Mouse (Mus musculus) heart, embryonic 16.5 days (tissue): ENCODE results near the gene Sycp1. TPM values are rescaled to one million over a fixed set of nuclear protein-coding genes. Genes with fewer than 3 reads are reported as not detected.

Experiments
- ATAC-seq: fragments of 200-750 bp; cut with Nextera tagmentation; replicated peaks from 2 replicates; pipeline ENCODE4 v1.8.0; 2017; ENCODE audit warnings: moderate number of reproducible peaks; ENCODE audit not compliant: insufficient read depth, low FRiP score; ENCODE audit errors: extremely low read depth
- H3K27ac ChIP-seq: fragments of 300-500 bp; sonication (generic); 2 replicates; pipeline ENCODE4 v1.5.1; 2014; ENCODE audit warnings: mild to moderate bottlenecking, low read length, control low read depth, moderate library complexity
- H3K27me3 ChIP-seq: fragments of 300-500 bp; sonication (generic); 2 replicates; pipeline ENCODE4 v1.6.1; 2014; ENCODE audit warnings: low read length, mixed read lengths; ENCODE audit not compliant: control insufficient read depth, insufficient read depth
- H3K36me3 ChIP-seq: fragments of 300-500 bp; sonication (generic); 2 replicates; pipeline ENCODE4 v1.6.1; 2014; ENCODE audit not compliant: control insufficient read depth, insufficient read depth
- H3K4me1 ChIP-seq: fragments of 300-500 bp; sonication (generic); 2 replicates; pipeline ENCODE4 v1.6.1; 2014; ENCODE audit warnings: low read length, mixed read lengths; ENCODE audit not compliant: control insufficient read depth, insufficient read depth
- H3K4me2 ChIP-seq: fragments of 300-500 bp; sonication (generic); 2 replicates; pipeline ENCODE4 v1.6.1; 2014; ENCODE audit warnings: low read depth, mild to moderate bottlenecking, control low read depth, low read length
- H3K4me3 ChIP-seq: fragments of 300-500 bp; sonication (generic); 2 replicates; pipeline ENCODE4 v1.5.1; 2014; ENCODE audit warnings: mild to moderate bottlenecking, control low read depth, low read length
- H3K9ac ChIP-seq: fragments of 300-500 bp; sonication (generic); 2 replicates; pipeline ENCODE4 v1.6.1; 2014; ENCODE audit warnings: low read length, control low read depth
- H3K9me3 ChIP-seq: fragments of 300-500 bp; sonication (generic); replicated peaks from 2 replicates; pipeline ENCODE4 v1.6.1; 2016; ENCODE audit warnings: low read length; ENCODE audit not compliant: control insufficient read depth
- WGBS: fragments of 180-500 bp; shearing (Covaris S2); extraction: QIAGEN DNeasy Blood & Tissue Kit; methylation state at CpG from one replicate; pipeline ENCODE4 v1.1.7; 2014; 5-methylcytosine and 5-hydroxymethylcytosine counted together
- polyA plus RNA-seq: library from polyadenylated mRNA; unstranded; fragments of >200 nt; fragmentation: Nextera tagmentation; extraction: Ambion mirVana; gene quantifications from 2 replicates; pipeline ENCODE4 v1.2.1, GENCODE M21; 2015

Sycp1 gene
- polyA plus RNA-seq, 1 experiment from 2014 or later = not detected

DNA sequence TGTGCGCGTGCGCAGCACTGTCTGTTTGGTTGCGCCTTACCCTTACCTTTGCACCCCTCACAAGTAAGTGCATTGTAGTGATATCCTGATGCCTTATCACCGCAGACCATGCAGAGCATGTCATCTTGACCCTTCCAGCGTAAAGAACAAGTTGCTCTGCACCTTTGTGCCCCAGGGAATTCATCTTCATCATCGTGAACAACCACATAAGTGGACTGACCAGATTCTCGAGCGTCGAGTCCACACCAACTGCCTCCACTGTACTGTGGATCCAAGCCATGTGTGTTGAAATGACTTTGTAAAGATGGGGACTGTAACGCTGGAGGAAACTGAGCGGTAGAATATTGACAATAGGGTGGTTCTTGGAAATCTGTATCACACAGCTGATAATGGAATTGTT, 18.6 kb upstream of the Sycp1 start:
- Histone ChIP-seq H3K27me3 (no peaks in the 10 kb centered on the region), H3K27ac (no peak overlapping the region), H3K4me2 (no peak overlapping the region), H3K4me1 (no peaks in the 10 kb centered on the region), H3K36me3 (no peaks in the 10 kb centered on the region), H3K4me3 (no peak overlapping the region), H3K9me3 (no peaks in the 10 kb centered on the region), H3K9ac (no peak overlapping the region)
- 87% methylated on average over 12 of the region's 12 CpGs for WGBS
- ATAC-seq = no peak

GRCm38 (mm10) chr3:102946861-102947260, 11.0 kb upstream of the Sycp1 start:
- Histone ChIP-seq H3K9me3 (no peaks in the 10 kb centered on the region), H3K9ac (no peak overlapping the region), H3K27ac (no peak overlapping the region), H3K36me3 (no peaks in the 10 kb centered on the region), H3K4me3 (no peak overlapping the region), H3K4me1 (no peaks in the 10 kb centered on the region), H3K4me2 (no peak overlapping the region), H3K27me3 (no peaks in the 10 kb centered on the region)
- WGBS = 65% methylated on average over 5 of the region's 5 CpGs
- no peak for ATAC-seq

DNA sequence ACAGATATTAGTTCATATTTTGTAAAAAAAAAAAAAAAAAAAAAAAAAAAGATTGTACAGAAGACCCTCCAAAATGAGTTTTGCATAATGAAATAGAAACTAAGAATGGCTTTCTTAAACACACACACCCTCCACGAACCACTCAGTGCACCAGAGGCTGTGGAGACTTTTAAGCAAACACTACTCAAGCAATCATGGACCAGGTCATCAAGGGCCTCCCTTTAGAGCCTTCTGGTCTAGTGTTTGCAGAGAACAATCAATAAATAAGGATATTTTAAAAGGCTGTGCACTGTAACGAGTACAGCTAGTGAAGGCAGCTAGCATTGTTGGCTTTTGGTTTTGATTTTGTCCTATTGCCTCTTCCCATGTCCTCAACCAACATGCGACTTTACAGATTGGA, 10.4 kb upstream of the Sycp1 start:
- no peaks in the 10 kb centered on the region for H3K27me3 ChIP-seq
- H3K9ac ChIP-seq = no peak overlapping the region
- 75% methylated on average over 3 of the region's 3 CpGs for WGBS
- no peak overlapping the region for H3K4me2 ChIP-seq
- no peaks in the 10 kb centered on the region for H3K9me3 ChIP-seq
- H3K27ac ChIP-seq = no peak overlapping the region
- H3K4me1 ChIP-seq = no peaks in the 10 kb centered on the region
- no peaks in the 10 kb centered on the region for H3K36me3 ChIP-seq
- H3K4me3 ChIP-seq = no peak overlapping the region
- ATAC-seq = no peak

- Histone ChIP-seq H3K27me3 (no peaks in the 10 kb centered on the region), H3K4me3 (no peak overlapping the region), H3K9me3 (peaks cover 4% of the 10 kb centered on the region; the same call in 1 of the 2 replicates), H3K9ac (no peak overlapping the region), H3K36me3 (no peaks in the 10 kb centered on the region), H3K4me2 (no peak overlapping the region), H3K27ac (no peak overlapping the region), H3K4me1 (no peaks in the 10 kb centered on the region)
- ATAC-seq = no peak
- 84% methylated on average over 1 of the region's 1 CpGs for WGBS
Observed at GRCm38 (mm10) chr3:102938100-102938499, 2.2 kb upstream of the Sycp1 start.

DNA sequence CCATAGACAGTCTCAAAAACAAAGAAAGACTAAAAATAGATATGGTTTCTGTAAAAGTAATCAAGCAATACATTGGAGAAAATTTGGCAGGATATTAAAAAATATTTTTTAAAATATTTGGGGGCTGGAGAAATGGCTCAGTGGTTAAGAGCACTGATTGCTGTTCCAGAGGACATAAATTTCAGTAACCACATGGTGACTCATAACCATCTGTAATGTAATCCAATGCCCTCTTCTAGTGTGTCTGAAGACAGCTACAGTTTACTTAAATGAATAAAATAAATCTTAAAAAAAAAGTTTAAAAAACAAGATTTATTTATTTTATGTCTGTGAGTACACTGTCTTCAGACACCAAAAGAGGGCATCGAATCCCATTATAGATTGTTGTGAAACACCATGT, 36.8 kb downstream of the Sycp1 start:
- H3K9me3 ChIP-seq = no peaks in the 10 kb centered on the region
- H3K4me2 ChIP-seq = no peak overlapping the region
- no peak for ATAC-seq
- H3K4me1 ChIP-seq = no peaks in the 10 kb centered on the region
- no peaks in the 10 kb centered on the region for H3K27me3 ChIP-seq
- 95% methylated on average over 1 of the region's 1 CpGs for WGBS
- no peaks in the 10 kb centered on the region for H3K36me3 ChIP-seq
- H3K27ac ChIP-seq = no peak overlapping the region
- no peak overlapping the region for H3K9ac ChIP-seq
- no peak overlapping the region for H3K4me3 ChIP-seq

GRCm38 (mm10) chr3:102880529-102880928, 55.4 kb downstream of the Sycp1 start:
- H3K4me1 ChIP-seq = no peaks in the 10 kb centered on the region
- no peaks in the 10 kb centered on the region for H3K27me3 ChIP-seq
- no peak overlapping the region for H3K27ac ChIP-seq
- no peak for ATAC-seq
- H3K9ac ChIP-seq = no peak overlapping the region
- H3K36me3 ChIP-seq = no peaks in the 10 kb centered on the region
- H3K4me3 ChIP-seq = no peak overlapping the region
- no peaks in the 10 kb centered on the region for H3K9me3 ChIP-seq
- H3K4me2 ChIP-seq = no peak overlapping the region
- WGBS = 70% methylated on average over 4 of the region's 4 CpGs

DNA sequence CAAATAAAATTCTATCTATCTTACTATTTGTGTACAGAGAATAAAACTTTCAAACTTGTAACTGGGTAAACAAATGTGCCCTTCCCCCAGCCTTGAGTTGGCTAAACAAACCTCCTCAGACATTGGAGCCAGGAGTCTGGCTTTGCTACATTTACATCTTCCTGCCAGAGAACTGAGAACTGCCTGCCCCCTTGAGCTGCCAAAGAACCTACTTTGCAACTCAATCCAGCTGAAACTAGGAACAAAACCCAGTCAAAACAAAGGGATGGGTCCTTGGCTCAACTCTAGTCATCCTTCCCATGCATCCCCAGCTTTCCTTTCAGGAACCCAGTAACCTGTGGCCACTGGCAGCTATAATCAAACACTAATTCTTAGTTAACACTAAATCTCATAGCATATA, 87.2 kb downstream of the Sycp1 start:
- H3K27ac ChIP-seq = no peak overlapping the region

GRCm38 (mm10) chr3:102842386-102842785, 93.5 kb downstream of the Sycp1 start:
- no peak for ATAC-seq
- H3K27me3 ChIP-seq = no peaks in the 10 kb centered on the region
- H3K27ac ChIP-seq = no peak overlapping the region
- no peaks in the 10 kb centered on the region for H3K4me1 ChIP-seq
- H3K36me3 ChIP-seq = no peaks in the 10 kb centered on the region
- WGBS = 38% methylated on average over 1 of the region's 1 CpGs
- H3K9ac ChIP-seq = no peak overlapping the region
- H3K4me3 ChIP-seq = no peak overlapping the region
- no peak overlapping the region for H3K4me2 ChIP-seq
- H3K9me3 ChIP-seq = no peaks in the 10 kb centered on the region

More for the DNA sequence above, 87.2 kb downstream of the Sycp1 start:
- H3K4me3 ChIP-seq = no peak overlapping the region
- no peak for ATAC-seq
- H3K4me1 ChIP-seq = no peaks in the 10 kb centered on the region
- H3K27me3 ChIP-seq = no peaks in the 10 kb centered on the region
- H3K4me2 ChIP-seq = no peak overlapping the region
- no peaks in the 10 kb centered on the region for H3K9me3 ChIP-seq
- no peak overlapping the region for H3K9ac ChIP-seq
- no peaks in the 10 kb centered on the region for H3K36me3 ChIP-seq

DNA sequence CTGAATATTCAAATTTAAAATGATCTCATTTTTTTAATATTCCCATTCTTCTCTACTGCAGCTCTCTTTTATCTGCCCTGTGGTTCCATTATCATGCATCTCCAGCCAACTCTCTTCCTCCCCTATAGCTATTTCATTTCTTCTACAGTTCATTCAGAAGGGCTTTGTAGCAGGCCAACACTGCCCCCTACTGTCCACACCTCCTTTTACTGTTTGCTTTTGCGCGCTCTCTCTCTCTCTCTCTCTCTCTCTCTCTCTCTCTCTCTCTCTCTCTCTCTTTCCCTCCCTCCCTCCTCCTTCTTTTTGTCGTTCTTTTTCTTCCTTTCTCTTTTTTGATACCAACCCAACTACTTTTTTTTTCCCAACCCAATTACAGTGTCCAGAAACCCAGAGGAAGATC, 132.0 kb downstream of the Sycp1 start:
- Histone ChIP-seq H3K9me3 (no peaks in the 10 kb centered on the region), H3K27ac (no peak overlapping the region), H3K4me1 (no peaks in the 10 kb centered on the region), H3K4me2 (no peak overlapping the region), H3K9ac (no peak overlapping the region), H3K4me3 (no peak overlapping the region), H3K36me3 (no peaks in the 10 kb centered on the region), H3K27me3 (no peaks in the 10 kb centered on the region)
- 2% methylated on average over 3 of the region's 3 CpGs for WGBS
- no peak for ATAC-seq

DNA sequence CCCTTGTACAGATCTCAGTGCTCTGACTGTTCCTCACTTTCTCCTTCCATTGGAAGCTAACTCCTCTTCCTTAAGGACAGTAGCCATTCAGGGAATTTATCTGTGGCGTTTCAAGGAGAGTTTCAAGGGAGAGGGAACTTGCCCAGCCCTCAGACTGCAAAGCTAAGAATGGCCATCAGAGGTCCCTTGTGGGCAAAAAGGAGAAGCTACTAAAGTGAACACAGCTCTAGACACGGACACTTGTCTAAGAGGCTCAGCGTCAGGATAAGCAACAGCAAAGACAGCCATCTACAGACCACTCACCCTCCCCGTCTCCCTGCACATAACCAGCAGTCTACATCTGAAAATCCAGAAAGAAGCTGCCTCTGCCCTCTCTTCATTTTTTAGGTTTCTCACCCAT, 148.5 kb downstream of the Sycp1 start:
- no peaks in the 10 kb centered on the region for H3K27me3 ChIP-seq
- no peak overlapping the region for H3K4me2 ChIP-seq
- no peaks in the 10 kb centered on the region for H3K4me1 ChIP-seq
- no peak overlapping the region for H3K4me3 ChIP-seq
- no peak overlapping the region for H3K9ac ChIP-seq
- no peak overlapping the region for H3K27ac ChIP-seq
- WGBS = 16% methylated on average over 4 of the region's 4 CpGs
- no peaks in the 10 kb centered on the region for H3K9me3 ChIP-seq
- no peak for ATAC-seq
- H3K36me3 ChIP-seq = no peaks in the 10 kb centered on the region
